Mouse (Mus musculus) limb, embryonic 11.5 days (tissue): ENCODE measurements around the gene Nudt2. TPM values are rescaled to one million over a fixed set of nuclear protein-coding genes. Genes with fewer than 3 reads are reported as not detected.

ENCODE experiments used
- ATAC-seq: fragments of 200-750 bp; cut with Nextera tagmentation; 2 replicates; pipeline ENCODE4 v1.8.0; 2017; ENCODE audit warnings: low read depth; ENCODE audit not compliant: insufficient number of reproducible peaks, low FRiP score, low TSS enrichment
- DNase-seq: peaks from one replicate; pipeline ENCODE4 v3.0.0-alpha.2; 2015; ENCODE audit warnings: low spot score
- H3K27ac ChIP-seq: fragments of 300-500 bp; sonication (generic); replicated peaks from 2 replicates; pipeline ENCODE4 v1.5.1; 2014; ENCODE audit warnings: low read depth, mild to moderate bottlenecking, low read length
- H3K27me3 ChIP-seq: fragments of 300-500 bp; sonication (generic); 2 replicates; pipeline ENCODE4 v1.6.1; 2014; ENCODE audit warnings: mild to moderate bottlenecking, low read length, mixed read lengths; ENCODE audit not compliant: control insufficient read depth, insufficient read depth
- H3K36me3 ChIP-seq: fragments of 300-500 bp; sonication (generic); 2 replicates; pipeline ENCODE4 v1.6.1; 2014; ENCODE audit warnings: mild to moderate bottlenecking, low read length, moderate library complexity, mixed read lengths; ENCODE audit not compliant: control insufficient read depth, insufficient read depth
- H3K4me1 ChIP-seq: fragments of 300-500 bp; sonication (generic); 2 replicates; pipeline ENCODE4 v1.6.1; 2014; ENCODE audit warnings: low read length, mixed read lengths; ENCODE audit not compliant: control insufficient read depth, insufficient read depth
- H3K4me2 ChIP-seq: fragments of 300-500 bp; sonication (generic); 2 replicates; pipeline ENCODE4 v1.6.1; 2014; ENCODE audit warnings: low read depth, mild to moderate bottlenecking, moderate library complexity; ENCODE audit not compliant: severe bottlenecking
- H3K4me3 ChIP-seq: fragments of 300-500 bp; sonication (generic); 2 replicates; pipeline ENCODE4 v1.5.1; 2014; ENCODE audit warnings: low read depth, low read length
- H3K9ac ChIP-seq: fragments of 300-500 bp; sonication (generic); 2 replicates; pipeline ENCODE4 v1.6.1; 2014; ENCODE audit warnings: mild to moderate bottlenecking, low read length
- H3K9me3 ChIP-seq: fragments of 300-500 bp; sonication (generic); 2 replicates; pipeline ENCODE4 v1.6.1; 2016; ENCODE audit warnings: low read length; ENCODE audit not compliant: control insufficient read depth
- WGBS: fragments of 180-500 bp; shearing (Covaris S2); extraction: QIAGEN DNeasy Blood & Tissue Kit; methylation state at CpG from one replicate; pipeline ENCODE4 v1.1.7; 2014; 5-methylcytosine and 5-hydroxymethylcytosine counted together
- polyA plus RNA-seq: library from polyadenylated mRNA; unstranded; fragments of >200 nt; fragmentation: Nextera tagmentation; extraction: Ambion mirVana; gene quantifications from 2 replicates; pipeline ENCODE4 v1.2.1, GENCODE M21; 2014

Nudt2 gene
- polyA plus RNA-seq, 1 experiment from 2014 or later = 53.3 TPM

DNA sequence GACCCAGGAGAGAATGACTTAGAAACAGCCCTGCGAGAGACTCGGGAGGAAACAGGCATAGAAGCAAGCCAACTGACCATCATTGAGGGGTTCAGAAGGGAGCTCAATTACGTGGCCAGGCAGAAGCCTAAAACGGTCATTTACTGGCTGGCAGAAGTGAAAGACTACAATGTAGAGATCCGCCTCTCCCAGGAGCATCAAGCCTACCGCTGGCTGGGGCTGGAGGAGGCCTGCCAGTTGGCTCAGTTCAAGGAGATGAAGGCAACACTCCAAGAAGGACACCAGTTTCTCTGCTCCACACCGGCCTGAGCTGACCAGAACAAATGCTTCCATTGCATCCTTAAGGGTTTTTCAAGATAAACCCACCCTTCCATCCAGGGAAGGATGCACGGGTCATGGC is 15.3 kb downstream of the Nudt2 start:
- Histone ChIP-seq H3K4me2 (no peak overlapping the region), H3K9ac (no peak overlapping the region), H3K9me3 (no peaks in the 10 kb centered on the region), H3K36me3 (no peaks in the 10 kb centered on the region), H3K27me3 (no peaks in the 10 kb centered on the region), H3K4me3 (no peak overlapping the region), H3K4me1 (peaks cover 17% of the 10 kb centered on the region), H3K27ac (no peak overlapping the region)
- ATAC-seq (no peak), DNase-seq (no peak)
- WGBS = 86% methylated on average over 8 of the region's 8 CpGs

DNA sequence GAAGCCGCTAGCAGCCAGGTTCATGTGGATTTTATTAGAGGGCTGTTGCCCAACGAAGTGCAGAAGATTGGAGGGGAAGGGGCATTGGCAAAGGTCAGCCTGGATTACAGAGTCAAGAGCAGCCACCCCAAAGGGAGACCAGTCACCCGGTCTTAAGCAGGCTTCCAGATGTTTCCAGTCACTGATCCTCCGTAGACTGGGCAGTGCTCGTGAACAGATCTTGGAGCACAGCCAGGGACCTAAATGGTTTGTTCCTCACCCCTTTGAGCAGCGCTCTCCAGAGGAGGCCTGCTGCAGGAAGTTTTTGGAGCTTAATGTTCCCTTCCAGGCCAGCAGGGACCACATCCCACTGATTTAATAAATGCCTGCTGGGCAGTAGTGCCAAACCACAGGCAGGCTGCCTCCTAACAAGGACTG is 16.7 kb downstream of the Nudt2 start:
- H3K27me3 ChIP-seq = no peaks in the 10 kb centered on the region
- 15% methylated on average over 6 of the region's 6 CpGs for WGBS
- H3K9me3 ChIP-seq = no peaks in the 10 kb centered on the region
- H3K36me3 ChIP-seq = no peaks in the 10 kb centered on the region
- H3K4me1 ChIP-seq = peaks cover 17% of the 10 kb centered on the region
- no peak overlapping the region for H3K9ac ChIP-seq
- ATAC-seq (peak; percentile 88), DNase-seq (peak; percentile 77)
- H3K4me2 ChIP-seq = no peak overlapping the region
- peak overlapping the region; percentile 62; the same call in 1 of the 2 replicates for H3K27ac ChIP-seq
- H3K4me3 ChIP-seq = no peak overlapping the region

DNA sequence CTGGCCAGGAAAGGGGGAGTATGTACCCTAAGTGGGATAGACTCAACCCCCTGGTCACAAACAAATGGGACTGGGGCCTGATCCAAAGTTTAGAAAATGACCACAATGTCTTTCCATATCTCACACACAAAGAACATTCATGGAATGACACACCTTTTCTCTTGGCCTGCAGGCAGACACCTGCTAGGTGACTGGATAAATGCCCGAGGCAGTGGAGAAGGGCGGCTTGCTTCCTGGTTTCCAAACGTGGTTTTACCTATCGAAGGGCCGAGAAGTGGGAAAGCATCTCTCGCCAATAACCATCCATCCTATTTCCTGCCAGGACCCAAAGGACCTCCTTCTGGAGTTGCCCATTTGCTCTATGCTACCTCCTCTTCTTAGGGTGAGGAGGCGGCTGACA is 28.0 kb downstream of the Nudt2 start:
- H3K9me3 ChIP-seq = no peaks in the 10 kb centered on the region
- no peak overlapping the region for H3K4me3 ChIP-seq
- ATAC-seq = no peak
- H3K36me3 ChIP-seq = no peaks in the 10 kb centered on the region
- no peak for DNase-seq
- WGBS = 82% methylated on average over 7 of the region's 7 CpGs
- no peak overlapping the region for H3K27ac ChIP-seq
- peaks cover 4% of the 10 kb centered on the region; the same call in 1 of the 2 replicates for H3K4me1 ChIP-seq
- H3K4me2 ChIP-seq = no peak overlapping the region
- H3K9ac ChIP-seq = no peak overlapping the region
- H3K27me3 ChIP-seq = peaks cover 25% of the 10 kb centered on the region

DNA sequence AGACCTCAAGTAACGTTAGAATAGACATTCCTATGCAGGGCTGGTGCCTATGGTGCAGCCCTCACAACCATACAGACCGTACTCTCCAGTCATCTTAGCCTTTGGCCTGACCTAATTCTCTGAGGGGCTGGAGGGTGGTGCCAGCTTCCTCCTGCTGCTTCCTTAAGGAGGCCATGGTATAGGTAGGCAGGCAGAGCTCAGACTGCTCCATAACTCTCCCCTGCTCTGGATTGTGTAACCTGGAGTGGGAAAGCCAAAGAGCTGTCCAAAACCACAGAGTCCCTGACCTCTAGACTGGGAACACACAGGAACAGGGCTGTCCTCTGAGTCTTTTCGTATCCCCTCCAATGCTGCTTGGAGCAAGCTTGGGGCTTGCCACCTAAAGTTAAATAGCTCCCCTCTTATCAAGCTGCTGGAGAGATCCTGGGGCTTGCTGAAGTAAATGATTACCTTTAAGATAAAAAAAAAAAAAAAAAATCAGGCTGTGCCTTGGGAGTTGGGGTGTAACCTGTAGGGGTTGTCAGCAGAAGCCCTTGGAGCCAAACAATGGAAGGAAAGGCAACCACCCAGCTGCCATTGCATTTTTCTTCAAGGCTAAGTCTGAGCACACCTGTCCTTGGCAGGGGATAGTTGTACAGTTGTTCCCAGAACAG is 28.6 kb downstream of the Nudt2 start:
- H3K4me2 ChIP-seq = no peak overlapping the region
- peaks cover 6% of the 10 kb centered on the region for H3K4me1 ChIP-seq
- ATAC-seq = no peak
- no peak overlapping the region for H3K27ac ChIP-seq
- H3K36me3 ChIP-seq = no peaks in the 10 kb centered on the region
- H3K9me3 ChIP-seq = no peaks in the 10 kb centered on the region
- peaks cover 31% of the 10 kb centered on the region for H3K27me3 ChIP-seq
- H3K9ac ChIP-seq = no peak overlapping the region
- no peak for DNase-seq
- 80% methylated on average over 3 of the region's 3 CpGs for WGBS
- no peak overlapping the region for H3K4me3 ChIP-seq

DNA sequence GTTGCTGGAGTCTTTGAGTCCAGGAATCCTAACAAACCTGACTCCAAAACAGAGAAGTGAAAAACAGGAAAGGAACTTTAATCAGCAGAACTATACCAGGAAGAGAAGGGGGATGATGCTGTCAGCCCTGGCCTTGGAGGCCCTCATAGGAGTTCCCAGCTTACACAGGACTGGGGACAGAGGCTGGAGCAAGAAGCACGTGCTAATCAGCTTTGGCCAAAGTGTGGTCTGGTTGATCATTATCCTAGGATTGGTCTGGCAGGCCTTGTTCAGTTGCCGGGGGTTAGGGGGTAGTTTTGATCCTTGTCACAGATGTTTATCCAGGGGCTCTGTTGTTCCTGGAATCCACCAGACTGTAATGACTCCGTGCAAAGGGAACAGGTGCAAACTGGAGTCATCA is 29.4 kb downstream of the Nudt2 start:
- ATAC-seq = no peak
- 41% methylated on average over 3 of the region's 3 CpGs for WGBS
- Histone ChIP-seq H3K36me3 (no peaks in the 10 kb centered on the region), H3K27ac (no peak overlapping the region), H3K27me3 (peaks cover 39% of the 10 kb centered on the region), H3K9ac (no peak overlapping the region), H3K4me1 (peaks cover 11% of the 10 kb centered on the region), H3K4me3 (no peak overlapping the region), H3K9me3 (no peaks in the 10 kb centered on the region), H3K4me2 (no peak overlapping the region)
- no peak for DNase-seq

DNA sequence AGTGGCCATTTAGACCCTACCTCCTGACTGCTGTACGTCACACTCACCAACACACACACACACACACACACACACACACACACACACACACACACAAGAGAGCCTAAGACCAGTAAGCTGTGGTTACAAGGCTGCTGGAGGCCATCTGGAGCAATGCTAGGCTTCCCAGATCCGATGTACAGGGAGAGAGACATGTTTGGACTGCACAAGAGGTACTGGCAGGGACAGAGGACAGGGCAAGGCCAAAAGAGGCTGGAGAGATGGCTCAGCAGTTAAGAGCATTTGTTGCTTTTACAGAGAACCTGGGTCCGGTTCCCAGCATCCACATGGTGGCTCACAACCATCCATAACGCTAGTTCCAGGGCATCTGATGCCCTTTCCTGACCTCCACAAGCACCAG is 30.1 kb downstream of the Nudt2 start:
- DNase-seq (no peak), ATAC-seq (no peak)
- WGBS = 88% methylated on average over 4 of the region's 4 CpGs
- no peak overlapping the region for H3K4me2 ChIP-seq
- H3K9me3 ChIP-seq = no peaks in the 10 kb centered on the region
- H3K27me3 ChIP-seq = peaks cover 46% of the 10 kb centered on the region
- no peaks in the 10 kb centered on the region for H3K36me3 ChIP-seq
- no peak overlapping the region for H3K4me3 ChIP-seq
- H3K4me1 ChIP-seq = peaks cover 11% of the 10 kb centered on the region
- H3K9ac ChIP-seq = no peak overlapping the region
- H3K27ac ChIP-seq = no peak overlapping the region

DNA sequence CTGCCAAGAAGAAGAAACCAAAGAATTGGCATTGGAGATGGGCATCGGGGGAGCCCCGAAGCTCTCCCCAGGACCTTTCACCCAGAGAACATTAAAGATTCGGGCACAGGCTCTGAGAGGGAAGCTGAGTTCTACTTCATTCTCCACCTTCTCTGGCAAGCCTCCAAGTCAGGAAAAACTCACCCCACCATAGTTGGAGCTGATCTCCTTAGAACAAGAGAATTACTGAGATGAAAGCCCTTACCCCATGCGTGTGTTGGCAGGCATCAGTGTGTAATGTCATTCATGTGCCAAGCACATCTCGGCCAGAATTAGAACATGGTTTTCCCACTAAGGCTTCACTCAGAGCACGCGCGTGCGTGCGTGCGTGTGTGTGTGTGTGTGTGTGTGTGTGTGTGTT is 30.9 kb downstream of the Nudt2 start:
- no peaks in the 10 kb centered on the region for H3K9me3 ChIP-seq
- no peak overlapping the region for H3K4me3 ChIP-seq
- DNase-seq (no peak), ATAC-seq (no peak)
- H3K27ac ChIP-seq = no peak overlapping the region
- H3K4me2 ChIP-seq = no peak overlapping the region
- H3K27me3 ChIP-seq = peaks cover 54% of the 10 kb centered on the region
- H3K36me3 ChIP-seq = no peaks in the 10 kb centered on the region
- 91% methylated on average over 11 of the region's 11 CpGs for WGBS
- H3K4me1 ChIP-seq = peaks cover 11% of the 10 kb centered on the region
- no peak overlapping the region for H3K9ac ChIP-seq

DNA sequence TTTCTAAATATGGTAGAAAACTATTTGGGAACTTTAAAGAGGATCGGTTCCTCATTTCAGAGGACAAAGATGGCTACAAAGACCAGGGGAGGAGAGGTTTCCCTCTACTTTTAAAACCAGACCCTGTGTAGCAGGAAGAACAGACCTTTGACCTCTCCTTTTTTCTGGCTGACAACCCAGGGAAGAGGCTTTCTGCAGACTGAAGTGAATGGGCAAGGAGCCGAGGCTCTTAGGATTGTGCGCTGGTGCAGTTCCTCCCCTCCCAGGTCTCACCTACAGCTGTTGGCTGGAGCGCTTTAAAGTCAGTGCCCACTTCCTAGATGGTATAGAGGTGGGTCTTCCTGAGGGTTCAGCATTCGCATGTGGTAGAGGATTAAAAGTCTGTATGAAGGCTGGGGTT is 32.1 kb downstream of the Nudt2 start:
- no peak for ATAC-seq
- H3K4me2 ChIP-seq = no peak overlapping the region
- H3K36me3 ChIP-seq = no peaks in the 10 kb centered on the region
- H3K9ac ChIP-seq = no peak overlapping the region
- peaks cover 63% of the 10 kb centered on the region for H3K27me3 ChIP-seq
- no peak overlapping the region for H3K27ac ChIP-seq
- H3K4me3 ChIP-seq = no peak overlapping the region
- H3K9me3 ChIP-seq = no peaks in the 10 kb centered on the region
- WGBS = 37% methylated on average over 5 of the region's 5 CpGs
- no peak for DNase-seq
- peaks cover 11% of the 10 kb centered on the region for H3K4me1 ChIP-seq

DNA sequence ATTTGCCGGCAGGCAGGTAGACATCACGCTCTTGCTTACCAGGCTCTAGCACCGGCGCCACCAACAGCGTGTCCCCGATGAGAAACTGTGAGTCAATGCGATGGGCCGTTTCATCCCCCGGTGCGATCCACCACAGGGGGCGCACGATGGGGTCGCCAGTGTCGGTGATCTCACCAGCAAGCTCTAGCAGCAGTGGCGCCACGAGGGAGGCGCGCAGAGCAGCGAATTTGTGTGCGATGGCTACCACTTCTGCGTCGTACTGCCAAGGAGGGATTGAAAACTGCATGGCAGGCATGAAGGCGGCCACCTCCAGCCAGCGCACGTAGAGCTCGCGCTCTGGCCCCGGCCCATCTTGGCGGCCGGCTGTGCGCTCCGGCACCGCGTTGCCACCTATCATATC is 32.6 kb downstream of the Nudt2 start:
- Histone ChIP-seq H3K9ac (no peak overlapping the region), H3K27me3 (peaks cover 65% of the 10 kb centered on the region), H3K27ac (no peak overlapping the region), H3K4me3 (peak overlapping the region; percentile 23), H3K4me2 (peak overlapping the region; percentile 43), H3K4me1 (peaks cover 16% of the 10 kb centered on the region), H3K9me3 (no peaks in the 10 kb centered on the region), H3K36me3 (no peaks in the 10 kb centered on the region)
- WGBS = under 1% methylated on average over 34 of the region's 34 CpGs
- ATAC-seq (no peak), DNase-seq (peak; percentile 75)
